Mouse (Mus musculus): ENCODE measurements around the gene Atg4a. TPM values are rescaled to one million over a fixed set of nuclear protein-coding genes. Genes with fewer than 3 reads are reported as not detected.

Gene Atg4a
- polyA plus RNA-seq (2015; fragmentation: Nextera tagmentation; extraction: Ambion mirVana) = 17.3 and 19.8 TPM in 2 replicates

DNA sequence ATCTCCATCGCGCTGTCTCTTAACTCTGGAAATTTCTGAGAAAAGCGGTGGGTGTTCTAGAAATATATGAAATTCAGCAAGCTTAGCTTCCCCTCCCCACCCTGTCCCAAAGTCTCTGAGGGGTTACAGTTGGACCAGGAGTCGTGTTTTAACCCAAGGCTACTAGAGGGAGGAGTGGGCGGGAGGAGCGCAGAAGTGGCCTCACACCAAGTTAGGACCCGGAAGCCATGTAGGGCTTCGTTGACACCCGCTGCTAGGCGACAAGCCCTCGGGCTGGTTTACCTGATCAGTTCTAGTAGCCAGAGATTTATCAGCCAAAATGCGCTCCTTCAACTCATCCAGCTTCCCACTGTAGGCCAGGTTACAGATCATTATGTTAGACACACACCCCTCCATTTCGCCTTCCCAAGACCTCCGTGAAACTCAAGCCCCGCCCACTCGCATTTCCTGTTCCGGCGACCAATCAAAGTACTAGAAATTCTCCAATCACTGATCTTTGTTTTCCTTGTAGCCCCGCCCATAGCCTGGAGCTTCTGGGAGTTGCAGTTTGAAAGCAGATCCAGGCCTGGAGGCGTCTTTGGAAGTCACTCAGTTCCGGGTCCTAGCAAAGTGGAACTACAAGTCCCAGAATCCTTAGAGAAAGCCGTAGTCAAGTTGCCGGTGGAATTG is at the start of gene Atg4a, which contains the start of gene Psmd10:
Gene Atg4a (plus strand): TSS at position 636 of the 669 bp plus-strand sequence.
Gene Psmd10 (minus strand): TSS at position 457 of the 669 bp plus-strand sequence.
- H3K9me3 ChIP-seq (ENCODE audit: control insufficient read depth, low read length) = no peaks in the 10 kb centered on the region
- peak; percentile 99 for ATAC-seq (ENCODE audit: low read depth)
- peak within 1 kb of the TSS; percentile 64 for H3K4me3 ChIP-seq (ENCODE audit: low read length)
- H3K27me3 ChIP-seq (ENCODE audit: control insufficient read depth, insufficient read depth, low read depth, low read length) = peaks cover 6% of the 10 kb centered on the region; the same call in 1 of the 2 replicates
- peak within 1 kb of the TSS; percentile 64 for H3K9ac ChIP-seq (ENCODE audit: low read length)
- peak within 1 kb of the TSS; percentile 59 for H3K4me2 ChIP-seq (ENCODE audit: low read depth, low read length)
- 19% methylated on average over 23 of the region's 23 CpGs for WGBS
- H3K36me3 ChIP-seq (ENCODE audit: control insufficient read depth, insufficient read depth, low read length) = no peaks in the 10 kb centered on the region
- H3K4me1 ChIP-seq (replicated peaks; ENCODE audit: control insufficient read depth, insufficient read depth, low read length) = no peaks in the 10 kb centered on the region
- H3K27ac ChIP-seq (ENCODE audit: low read length) = peak within 1 kb of the TSS; percentile 63; the same call in 1 of the 2 replicates

- ATAC-seq (ENCODE audit: low read depth) = no peak
- H3K4me2 ChIP-seq (ENCODE audit: low read depth, low read length) = no peak within 1 kb of the TSS
- H3K4me3 ChIP-seq (ENCODE audit: low read length) = no peak within 1 kb of the TSS
- 48% methylated on average over 7 of the region's 7 CpGs for WGBS
- H3K36me3 ChIP-seq (ENCODE audit: control insufficient read depth, insufficient read depth, low read length) = no peaks in the 10 kb centered on the region
- no peaks in the 10 kb centered on the region for H3K4me1 ChIP-seq (replicated peaks; ENCODE audit: control insufficient read depth, insufficient read depth, low read length)
- no peak within 1 kb of the TSS for H3K27ac ChIP-seq (ENCODE audit: low read length)
- H3K9me3 ChIP-seq (ENCODE audit: control insufficient read depth, low read length) = no peaks in the 10 kb centered on the region
- no peak within 1 kb of the TSS for H3K9ac ChIP-seq (ENCODE audit: low read length)
- no peaks in the 10 kb centered on the region for H3K27me3 ChIP-seq (ENCODE audit: control insufficient read depth, insufficient read depth, low read depth, low read length)
These were observed 49.3 kb upstream of the Atg4a start, which contains the start of gene Vsig1 for GRCm38 (mm10) chrX:140907360-140907759. Gene Vsig1, plus strand, starts transcription at chrX:140907608.

GRCm38 (mm10) chrX:140921321-140921720 is 35.4 kb upstream of the Atg4a start:
- no peak for ATAC-seq (ENCODE audit: low read depth)
- Histone ChIP-seq H3K27me3 (ENCODE audit: control insufficient read depth, insufficient read depth, low read depth, low read length) (peaks cover 5% of the 10 kb centered on the region), H3K27ac (ENCODE audit: low read length) (no peak overlapping the region), H3K4me3 (ENCODE audit: low read length) (no peak overlapping the region), H3K9ac (ENCODE audit: low read length) (no peak overlapping the region), H3K9me3 (ENCODE audit: control insufficient read depth, low read length) (no peaks in the 10 kb centered on the region), H3K4me1 (replicated peaks; ENCODE audit: control insufficient read depth, insufficient read depth, low read length) (no peaks in the 10 kb centered on the region), H3K4me2 (ENCODE audit: low read depth, low read length) (no peak overlapping the region), H3K36me3 (ENCODE audit: control insufficient read depth, insufficient read depth, low read length) (no peaks in the 10 kb centered on the region)
- 81% methylated on average over 6 of the region's 6 CpGs for WGBS

DNA sequence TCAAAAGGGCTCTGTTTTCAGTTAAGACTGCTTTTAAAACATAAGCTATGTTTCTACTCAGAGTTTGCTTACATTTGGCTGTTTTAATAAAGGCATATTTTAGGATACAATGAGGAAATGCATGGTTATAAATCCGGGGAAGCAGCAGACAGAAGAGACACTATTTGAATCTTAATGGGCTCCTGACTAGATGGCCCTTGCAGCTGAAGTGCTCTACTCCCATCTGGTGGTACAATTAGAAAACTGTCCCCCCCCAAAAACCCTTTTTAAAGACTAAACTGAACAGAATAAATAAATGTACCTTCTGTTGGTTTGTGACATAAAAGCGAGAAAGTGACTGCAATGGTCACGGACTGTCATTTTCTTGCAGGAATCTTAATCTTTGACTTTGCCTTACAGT is 24.6 kb upstream of the Atg4a start:
- Histone ChIP-seq H3K4me2 (ENCODE audit: low read depth, low read length) (no peak overlapping the region), H3K27ac (ENCODE audit: low read length) (no peak overlapping the region), H3K9me3 (ENCODE audit: control insufficient read depth, low read length) (no peaks in the 10 kb centered on the region), H3K4me1 (replicated peaks; ENCODE audit: control insufficient read depth, insufficient read depth, low read length) (no peaks in the 10 kb centered on the region), H3K27me3 (ENCODE audit: control insufficient read depth, insufficient read depth, low read depth, low read length) (peaks cover 7% of the 10 kb centered on the region), H3K36me3 (ENCODE audit: control insufficient read depth, insufficient read depth, low read length) (no peaks in the 10 kb centered on the region), H3K9ac (ENCODE audit: low read length) (no peak overlapping the region), H3K4me3 (ENCODE audit: low read length) (no peak overlapping the region)
- 60% methylated on average over 3 of the region's 3 CpGs for WGBS
- ATAC-seq (ENCODE audit: low read depth) = no peak

DNA sequence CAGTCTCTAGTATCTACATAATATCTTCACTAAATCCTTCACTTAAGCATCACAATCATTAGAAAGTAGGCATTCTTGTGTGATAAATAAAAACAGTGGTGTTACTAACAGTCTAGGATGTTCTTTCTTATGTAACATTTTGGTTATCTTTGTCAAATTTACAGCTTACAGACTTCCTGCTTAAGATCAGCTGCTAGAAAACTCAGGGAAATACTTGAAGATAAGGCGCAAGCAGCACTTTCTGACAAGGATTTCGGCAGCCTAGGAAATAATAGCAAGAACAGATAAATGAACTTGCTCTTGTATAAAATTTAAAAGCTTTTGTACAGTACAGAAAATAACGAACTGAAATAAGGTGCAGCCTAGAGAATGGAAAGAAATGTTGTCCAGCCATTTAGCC is 23.4 kb upstream of the Atg4a start:
- Histone ChIP-seq H3K4me1 (replicated peaks; ENCODE audit: control insufficient read depth, insufficient read depth, low read length) (no peaks in the 10 kb centered on the region), H3K36me3 (ENCODE audit: control insufficient read depth, insufficient read depth, low read length) (no peaks in the 10 kb centered on the region), H3K27me3 (ENCODE audit: control insufficient read depth, insufficient read depth, low read depth, low read length) (peaks cover 7% of the 10 kb centered on the region), H3K27ac (ENCODE audit: low read length) (no peak overlapping the region), H3K4me2 (ENCODE audit: low read depth, low read length) (no peak overlapping the region), H3K9ac (ENCODE audit: low read length) (no peak overlapping the region), H3K9me3 (ENCODE audit: control insufficient read depth, low read length) (no peaks in the 10 kb centered on the region), H3K4me3 (ENCODE audit: low read length) (no peak overlapping the region)
- ATAC-seq (ENCODE audit: low read depth) = no peak
- 51% methylated on average over 3 of the region's 3 CpGs for WGBS

GRCm38 (mm10) chrX:140936271-140936670 is 20.4 kb upstream of the Atg4a start:
- Histone ChIP-seq H3K4me1 (replicated peaks; ENCODE audit: control insufficient read depth, insufficient read depth, low read length) (no peaks in the 10 kb centered on the region), H3K27me3 (ENCODE audit: control insufficient read depth, insufficient read depth, low read depth, low read length) (peaks cover 4% of the 10 kb centered on the region; the same call in 1 of the 2 replicates), H3K9ac (ENCODE audit: low read length) (no peak overlapping the region), H3K9me3 (ENCODE audit: control insufficient read depth, low read length) (no peaks in the 10 kb centered on the region), H3K4me2 (ENCODE audit: low read depth, low read length) (no peak overlapping the region), H3K4me3 (ENCODE audit: low read length) (no peak overlapping the region), H3K36me3 (ENCODE audit: control insufficient read depth, insufficient read depth, low read length) (no peaks in the 10 kb centered on the region), H3K27ac (ENCODE audit: low read length) (no peak overlapping the region)
- WGBS = 58% methylated on average over 5 of the region's 5 CpGs
- ATAC-seq (ENCODE audit: low read depth) = no peak

DNA sequence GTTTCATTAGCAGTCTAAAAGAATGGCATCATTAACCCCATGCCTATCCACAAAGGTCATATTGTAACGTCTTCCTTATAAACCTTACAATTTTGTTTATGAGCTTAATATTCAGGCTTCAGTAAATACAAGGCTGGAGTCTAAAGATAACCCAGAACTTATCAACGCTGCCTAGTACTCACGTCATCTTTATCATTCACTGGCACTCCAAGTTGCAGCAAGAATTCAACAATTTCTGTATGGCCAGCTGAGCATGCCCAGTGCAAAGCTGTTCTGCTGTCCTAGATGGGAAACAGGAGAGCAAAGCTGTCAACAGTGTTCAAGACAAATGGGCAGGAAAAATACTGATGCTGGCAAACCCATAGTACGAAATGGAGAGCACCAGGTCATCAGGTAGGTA is 3.1 kb upstream of the Atg4a start:
- 77% methylated on average over 4 of the region's 4 CpGs for WGBS
- H3K36me3 ChIP-seq (ENCODE audit: control insufficient read depth, insufficient read depth, low read length) = no peaks in the 10 kb centered on the region; the same call in 1 of the 2 replicates
- H3K4me3 ChIP-seq (ENCODE audit: low read length) = no peak overlapping the region
- H3K27me3 ChIP-seq (ENCODE audit: control insufficient read depth, insufficient read depth, low read depth, low read length) = no peaks in the 10 kb centered on the region
- no peak overlapping the region for H3K9ac ChIP-seq (ENCODE audit: low read length)
- ATAC-seq (ENCODE audit: low read depth) = no peak
- H3K4me2 ChIP-seq (ENCODE audit: low read depth, low read length) = no peak overlapping the region
- H3K27ac ChIP-seq (ENCODE audit: low read length) = no peak overlapping the region
- H3K4me1 ChIP-seq (replicated peaks; ENCODE audit: control insufficient read depth, insufficient read depth, low read length) = no peaks in the 10 kb centered on the region
- no peaks in the 10 kb centered on the region for H3K9me3 ChIP-seq (ENCODE audit: control insufficient read depth, low read length)

DNA sequence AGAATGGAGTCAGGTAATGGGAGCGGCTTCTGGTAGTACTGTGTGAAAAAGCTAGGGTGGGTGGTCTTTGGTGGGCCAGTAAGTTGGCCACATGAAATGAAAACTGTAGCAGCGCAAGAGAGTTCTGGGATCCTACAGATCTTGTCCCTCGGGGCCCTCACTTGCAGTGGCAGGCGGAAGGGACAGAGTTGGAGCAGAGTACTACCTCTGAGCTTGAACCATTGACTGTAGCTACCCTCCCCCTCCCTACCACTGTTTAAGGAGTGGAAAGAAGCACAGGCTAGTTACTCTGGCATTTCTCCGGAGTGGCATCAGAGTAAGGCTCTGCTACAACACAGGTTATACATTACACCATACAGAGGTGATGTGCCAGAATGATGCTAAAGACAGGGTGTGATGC is 252 bp downstream of the Atg4a start:
- WGBS = 17% methylated on average over 5 of the region's 5 CpGs
- peak; percentile 57 for ATAC-seq (ENCODE audit: low read depth)
- H3K9me3 ChIP-seq (ENCODE audit: control insufficient read depth, low read length) = no peaks in the 10 kb centered on the region
- H3K4me1 ChIP-seq (replicated peaks; ENCODE audit: control insufficient read depth, insufficient read depth, low read length) = no peaks in the 10 kb centered on the region
- H3K4me3 ChIP-seq (ENCODE audit: low read length) = peak overlapping the region; percentile 59
- H3K9ac ChIP-seq (ENCODE audit: low read length) = peak overlapping the region; percentile 60
- H3K27me3 ChIP-seq (ENCODE audit: control insufficient read depth, insufficient read depth, low read depth, low read length) = peaks cover 6% of the 10 kb centered on the region; the same call in 1 of the 2 replicates
- H3K36me3 ChIP-seq (ENCODE audit: control insufficient read depth, insufficient read depth, low read length) = no peaks in the 10 kb centered on the region
- peak overlapping the region; percentile 59 for H3K4me2 ChIP-seq (ENCODE audit: low read depth, low read length)
- H3K27ac ChIP-seq (ENCODE audit: low read length) = no peak overlapping the region

DNA sequence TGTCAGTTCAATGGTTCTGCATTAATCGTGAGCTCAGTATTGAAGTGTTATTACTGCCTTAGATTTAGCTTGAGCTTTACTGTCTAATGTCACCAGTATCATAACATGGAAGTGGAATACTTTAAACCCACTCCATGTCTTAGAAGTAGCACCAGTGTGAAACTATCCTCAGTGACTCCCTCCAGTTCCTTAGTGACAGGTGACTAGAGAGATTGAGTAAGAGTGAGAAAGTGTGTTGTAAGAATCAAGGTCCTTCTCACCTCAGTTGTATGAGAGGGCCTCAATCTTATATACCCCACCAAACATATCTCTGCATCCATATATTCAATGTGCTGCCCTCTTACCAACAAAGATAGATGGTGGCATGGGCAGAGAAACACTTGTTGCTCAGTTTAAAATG is 22.2 kb downstream of the Atg4a start:
- H3K9me3 ChIP-seq (ENCODE audit: control insufficient read depth, low read length) = no peaks in the 10 kb centered on the region
- no peak overlapping the region for H3K9ac ChIP-seq (ENCODE audit: low read length)
- no peak overlapping the region for H3K4me3 ChIP-seq (ENCODE audit: low read length)
- WGBS = 85% methylated on average over 1 of the region's 1 CpGs
- H3K27ac ChIP-seq (ENCODE audit: low read length) = no peak overlapping the region
- H3K36me3 ChIP-seq (ENCODE audit: control insufficient read depth, insufficient read depth, low read length) = no peaks in the 10 kb centered on the region
- no peaks in the 10 kb centered on the region; the same call in none of the 2 replicates for H3K4me1 ChIP-seq (replicated peaks; ENCODE audit: control insufficient read depth, insufficient read depth, low read length)
- H3K4me2 ChIP-seq (ENCODE audit: low read depth, low read length) = no peak overlapping the region
- ATAC-seq (ENCODE audit: low read depth) = no peak
- H3K27me3 ChIP-seq (ENCODE audit: control insufficient read depth, insufficient read depth, low read depth, low read length) = peaks cover 2% of the 10 kb centered on the region
